In the genomic region with DNA sequence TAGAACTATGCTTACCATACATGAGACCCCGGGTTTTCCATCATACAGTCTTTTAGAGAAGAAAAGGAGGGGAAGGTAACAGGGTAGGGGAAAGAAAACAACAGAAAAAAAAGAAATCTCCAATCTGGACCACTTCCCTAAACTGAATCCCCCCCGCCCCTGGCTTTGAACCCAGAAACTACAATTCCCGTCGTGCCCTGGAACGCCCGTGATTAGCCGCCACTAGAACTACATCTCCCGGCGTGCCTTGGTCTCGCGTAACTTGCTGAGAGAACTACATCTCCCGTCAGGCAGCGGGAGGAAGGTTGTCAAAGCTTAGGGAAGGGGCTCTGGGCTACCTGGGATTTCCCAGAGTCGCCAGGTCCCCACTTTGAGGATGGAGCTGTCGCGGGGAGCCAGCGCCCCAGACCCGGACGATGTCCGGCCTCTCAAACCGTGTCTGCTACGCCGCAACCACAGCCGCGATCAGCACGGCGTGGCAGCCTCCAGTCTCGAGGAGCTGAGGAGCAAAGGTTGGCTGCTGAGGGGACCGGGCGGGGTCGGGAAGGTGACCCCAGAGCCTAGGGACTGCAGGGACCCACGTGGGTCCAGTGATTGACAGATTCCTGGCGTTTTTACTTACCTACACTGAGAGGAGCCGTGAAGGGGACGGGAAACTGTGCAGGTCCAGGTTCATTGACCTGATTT, we compare ENCODE assay signal across 8 mouse cellular contexts. TPM values are rescaled to one million over a fixed set of nuclear protein-coding genes. Genes with fewer than 3 reads are reported as not detected.
DNase-seq lines count a peak whose midpoint lies in the region; ATAC-seq and TF ChIP-seq lines count a peak whose summit lies in the region.

Gene Dffa, plus strand, starts transcription at position 272 of the 687 bp plus-strand sequence.

- H3K4me3 ChIP-seq in embryonic facial prominence, embryonic 14.5 days (ENCODE audit: low read depth, low read length): peak within 1 kb of the TSS; percentile 87
- peak within 1 kb of the TSS; percentile 72 for H3K4me3 ChIP-seq in limb, embryonic 14.5 days (replicated peaks; ENCODE audit: low read length)
- peak within 1 kb of the TSS; percentile 76 for H3K4me3 ChIP-seq in midbrain, postnatal 0 days (ENCODE audit: low read depth, low read length)

- H3K4me2 ChIP-seq in embryonic facial prominence, embryonic 14.5 days (ENCODE audit: low read depth, low read length): peak within 1 kb of the TSS; percentile 93
- peak within 1 kb of the TSS; percentile 86 for H3K4me2 ChIP-seq in limb, embryonic 14.5 days (replicated peaks; ENCODE audit: low read depth, low read length, severe bottlenecking)
- H3K4me2 ChIP-seq in midbrain, postnatal 0 days (ENCODE audit: low read depth, low read length, poor library complexity, severe bottlenecking): peak within 1 kb of the TSS; percentile 85

- H3K27me3 ChIP-seq in embryonic facial prominence, embryonic 14.5 days (replicated peaks; ENCODE audit: control insufficient read depth, insufficient read depth, low read length): no peaks in the 10 kb centered on the region
- H3K27me3 ChIP-seq in limb, embryonic 14.5 days (ENCODE audit: control insufficient read depth, insufficient read depth, low read length): no peaks in the 10 kb centered on the region
- no peaks in the 10 kb centered on the region for H3K27me3 ChIP-seq in midbrain, postnatal 0 days (ENCODE audit: insufficient read depth, low read length)

- peak; percentile 30; the same call in 1 of the 2 replicates for TF ChIP-seq CTCF in midbrain, postnatal 0 days (IDR thresholded peaks at IDR 0.05)

- H3K4me1 ChIP-seq in embryonic facial prominence, embryonic 14.5 days (ENCODE audit: control insufficient read depth, insufficient read depth, low read length): peaks cover 6% of the 10 kb centered on the region
- H3K4me1 ChIP-seq in limb, embryonic 14.5 days (ENCODE audit: control insufficient read depth, insufficient read depth, low read length): peaks cover 7% of the 10 kb centered on the region
- H3K4me1 ChIP-seq in midbrain, postnatal 0 days (ENCODE audit: insufficient read depth, low read length): peaks cover 5% of the 10 kb centered on the region; the same call in 1 of the 2 replicates

- H3K9me3 ChIP-seq in embryonic facial prominence, embryonic 14.5 days (ENCODE audit: control insufficient read depth, low read length): no peaks in the 10 kb centered on the region
- H3K9me3 ChIP-seq in limb, embryonic 14.5 days (ENCODE audit: control insufficient read depth, low read length): no peaks in the 10 kb centered on the region
- H3K9me3 ChIP-seq in midbrain, postnatal 0 days (ENCODE audit: low read length): no peaks in the 10 kb centered on the region

- TF ChIP-seq POLR2A in limb, embryonic 14.5 days (IDR thresholded peaks at IDR 0.05; ENCODE audit: borderline replicate concordance, extremely low read depth, insufficient read depth, insufficient read length): no peak; the same call in 1 of the 2 replicates

- peak within 1 kb of the TSS; percentile 87 for H3K9ac ChIP-seq in embryonic facial prominence, embryonic 14.5 days (ENCODE audit: low read depth, low read length)
- peak within 1 kb of the TSS; percentile 84 for H3K9ac ChIP-seq in limb, embryonic 14.5 days (ENCODE audit: low read depth, low read length, severe bottlenecking)
- H3K9ac ChIP-seq in midbrain, postnatal 0 days (replicated peaks; ENCODE audit: low read length, poor library complexity, severe bottlenecking): peak within 1 kb of the TSS; percentile 81

- 1% methylated on average over 29 of the region's 35 CpGs for WGBS in embryonic facial prominence, embryonic 14.5 days
- under 1% methylated on average over 35 of the region's 35 CpGs for WGBS in limb, embryonic 14.5 days
- WGBS in midbrain, postnatal 0 days: under 1% methylated on average over 35 of the region's 35 CpGs

- DNase-seq in 3T3-L1 (ENCODE audit: low read depth, low spot score): peak; percentile 89
- DNase-seq in adrenal gland, postnatal 4 days (ENCODE audit: low spot score in 2 of 2): peak; percentile 62 to 78
- DNase-seq in embryonic facial prominence, embryonic 14.5 days (ENCODE audit: low spot score): peak; percentile 97
- peak; percentile 93 for DNase-seq in heart, adult 8-10 months (ENCODE audit: low spot score)
- DNase-seq in kidney, adult 9 months: peak; percentile 95
- DNase-seq in limb, embryonic 14.5 days (ENCODE audit: low spot score): peak; percentile 92
- DNase-seq in midbrain, postnatal 0 days (ENCODE audit: low spot score): peak; percentile 96
- DNase-seq in spleen, postnatal 14 days (ENCODE audit: low spot score in 2 of 2): peak; percentile 75 to 88

- no peak within 1 kb of the TSS for H3K27ac ChIP-seq in embryonic facial prominence, embryonic 14.5 days (replicated peaks; ENCODE audit: low read depth, low read length)
- no peak within 1 kb of the TSS for H3K27ac ChIP-seq in limb, embryonic 14.5 days (replicated peaks; ENCODE audit: low read depth, low read length)
- H3K27ac ChIP-seq in midbrain, postnatal 0 days (ENCODE audit: low read depth, low read length): peak within 1 kb of the TSS; percentile 72

- peak; percentile 87 for ATAC-seq in embryonic facial prominence, embryonic 14.5 days (ENCODE audit: low read depth)
- peak; percentile 78 for ATAC-seq in limb, embryonic 14.5 days (ENCODE audit: low FRiP score, low read depth)
- ATAC-seq in midbrain, postnatal 0 days (ENCODE audit: low FRiP score): peak; percentile 80

- peaks cover 14% of the 10 kb centered on the region; the same call in 1 of the 2 replicates for H3K36me3 ChIP-seq in embryonic facial prominence, embryonic 14.5 days (ENCODE audit: control insufficient read depth, insufficient read depth, low read length)
- H3K36me3 ChIP-seq in limb, embryonic 14.5 days (ENCODE audit: control insufficient read depth, insufficient read depth, low read length): peaks cover 8% of the 10 kb centered on the region
- peaks cover 16% of the 10 kb centered on the region for H3K36me3 ChIP-seq in midbrain, postnatal 0 days (ENCODE audit: insufficient read depth, low read length)

RNA-seq across cellular contexts. Expression of gene Dffa, which starts in this region (rescaled TPM):
- total RNA-seq in adrenal gland, postnatal 4 days (2021): 10 to 100 TPM; 24.4 to 24.9 TPM
- 22.9 and 24.3 TPM in 2 replicates for polyA plus RNA-seq in embryonic facial prominence, embryonic 14.5 days (2014; fragmentation: Nextera tagmentation; extraction: Ambion mirVana)
- 10 to 100 TPM; 41.3 to 52.2 (median 46.7) TPM for total RNA-seq in heart, adult 8-10 months (2022)
- polyA plus RNA-seq in limb, embryonic 14.5 days (2012; rRNA removed): 31.9 and 33.6 TPM in 2 replicates
- polyA plus RNA-seq in limb, embryonic 14.5 days (2014; fragmentation: Nextera tagmentation; extraction: Ambion mirVana): 27.0 and 27.6 TPM in 2 replicates
- total RNA-seq in midbrain, postnatal 0 days (2014; rRNA removed): 10.5 and 14.6 TPM in 2 replicates
- 21.6 and 23.3 TPM in 2 replicates for polyA plus RNA-seq in midbrain, postnatal 0 days (2015; fragmentation: Nextera tagmentation; extraction: Ambion mirVana)
